Mouse (Mus musculus) heart, postnatal 0 days (tissue): ENCODE data around the gene Sstr5.

Source experiments
- CTCF ChIP-seq: IDR thresholded peaks from 2 replicates; pipeline ENCODE4 v1.5.1; 2016; ENCODE audit warnings: antibody characterized with exemption, control low read depth, low read depth
- EP300 ChIP-seq: IDR thresholded peaks from 2 replicates; pipeline ENCODE4 v1.6.1; 2016; ENCODE audit warnings: antibody characterized with exemption, low read depth

DNA sequence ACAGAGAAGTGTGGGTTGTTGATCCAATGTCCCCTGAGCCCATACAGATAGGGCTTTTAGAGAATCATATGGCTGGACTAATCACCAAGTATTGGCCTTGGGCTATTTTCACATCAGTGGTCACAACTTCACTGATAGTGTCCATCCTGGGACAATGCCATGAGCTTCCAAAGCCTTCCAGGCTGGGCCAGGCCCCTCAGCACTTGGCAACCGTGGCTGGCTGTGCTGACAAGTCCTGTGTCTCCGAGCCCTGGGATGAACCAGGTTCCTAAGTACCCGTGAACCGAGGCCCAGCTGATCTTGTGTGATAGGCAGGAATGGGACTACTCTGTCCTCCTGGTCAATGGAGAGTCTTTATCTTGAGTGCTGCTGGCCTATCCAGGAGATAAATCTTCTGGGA lies 33.0 kb downstream of the Sstr5 start:
- no peak for TF ChIP-seq CTCF
- no peak for TF ChIP-seq EP300
